Mouse (Mus musculus): ENCODE results near the gene Usp16.

The Usp16 gene

GRCm38 (mm10) chr16:87454419-87455179, at the start of gene Usp16:
Gene Usp16, plus strand, starts transcription at chr16:87454703.
- DNase-seq (ENCODE audit: low read depth, low spot score): peak; percentile 87

- DNase-seq (ENCODE audit: low read depth, low spot score): no peak
These were observed 49.5 kb upstream of the Usp16 start for GRCm38 (mm10) chr16:87405001-87405400.

GRCm38 (mm10) chr16:87420662-87421061, 33.8 kb upstream of the Usp16 start:
- no peak for DNase-seq (ENCODE audit: low read depth, low spot score)

GRCm38 (mm10) chr16:87427516-87427915, 27.0 kb upstream of the Usp16 start:
- no peak for DNase-seq (ENCODE audit: low read depth, low spot score)

GRCm38 (mm10) chr16:87432033-87432814, 22.3 kb upstream of the Usp16 start, which contains the start of gene Ltn1:
Gene Ltn1, minus strand, starts transcription at chr16:87432612.
- peak; percentile 97 for DNase-seq (ENCODE audit: low read depth, low spot score)

- no peak for DNase-seq (ENCODE audit: low read depth, low spot score)
These were observed 20.2 kb upstream of the Usp16 start for GRCm38 (mm10) chr16:87434266-87434665.

- no peak for DNase-seq (ENCODE audit: low read depth, low spot score)
These were observed 19.6 kb upstream of the Usp16 start for GRCm38 (mm10) chr16:87434946-87435345.

- no peak for DNase-seq (ENCODE audit: low read depth, low spot score)
These were observed 18.9 kb upstream of the Usp16 start for GRCm38 (mm10) chr16:87435411-87436205.

GRCm38 (mm10) chr16:87437096-87437495, 17.4 kb upstream of the Usp16 start:
- DNase-seq (ENCODE audit: low read depth, low spot score): no peak

GRCm38 (mm10) chr16:87438697-87439096, 15.8 kb upstream of the Usp16 start:
- no peak for DNase-seq (ENCODE audit: low read depth, low spot score)

GRCm38 (mm10) chr16:87440184-87440686, 14.3 kb upstream of the Usp16 start, which contains the start of gene Rwdd2b:
Gene Rwdd2b, minus strand, starts transcription at chr16:87440573.
- peak; percentile 87 for DNase-seq (ENCODE audit: low read depth, low spot score)

GRCm38 (mm10) chr16:87441089-87441488, 13.4 kb upstream of the Usp16 start:
- DNase-seq (ENCODE audit: low read depth, low spot score): no peak

GRCm38 (mm10) chr16:87442291-87442690, 12.2 kb upstream of the Usp16 start:
- DNase-seq (ENCODE audit: low read depth, low spot score): no peak

GRCm38 (mm10) chr16:87443245-87443644, 11.3 kb upstream of the Usp16 start:
- no peak for DNase-seq (ENCODE audit: low read depth, low spot score)

GRCm38 (mm10) chr16:87444071-87444470, 10.4 kb upstream of the Usp16 start:
- DNase-seq (ENCODE audit: low read depth, low spot score): no peak

- no peak for DNase-seq (ENCODE audit: low read depth, low spot score)
These were observed 9.4 kb upstream of the Usp16 start for GRCm38 (mm10) chr16:87445110-87445509.

- DNase-seq (ENCODE audit: low read depth, low spot score): no peak
These were observed 9.0 kb upstream of the Usp16 start for GRCm38 (mm10) chr16:87445528-87445927.

GRCm38 (mm10) chr16:87453226-87453625, 1.3 kb upstream of the Usp16 start:
- no peak for DNase-seq (ENCODE audit: low read depth, low spot score)

GRCm38 (mm10) chr16:87455180-87455611, 693 bp downstream of the Usp16 start:
- no peak for DNase-seq (ENCODE audit: low read depth, low spot score)

- DNase-seq (ENCODE audit: low read depth, low spot score): no peak
These were observed 4.2 kb downstream of the Usp16 start for GRCm38 (mm10) chr16:87458752-87459151.

- no peak for DNase-seq (ENCODE audit: low read depth, low spot score)
These were observed 16.1 kb downstream of the Usp16 start for GRCm38 (mm10) chr16:87470579-87470978.

GRCm38 (mm10) chr16:87484367-87484766, 29.9 kb downstream of the Usp16 start:
- DNase-seq (ENCODE audit: low read depth, low spot score): no peak
